Mouse (Mus musculus) kidney, postnatal 4 days (tissue): ENCODE data around the gene Bak1.

Source experiments
- DNase-seq, 2 experiments: peaks; one replicate each; pipeline ENCODE4 v3.0.0; 2021; ENCODE audit warnings: mixed read lengths in 2 of 2

Bak1 gene

DNA sequence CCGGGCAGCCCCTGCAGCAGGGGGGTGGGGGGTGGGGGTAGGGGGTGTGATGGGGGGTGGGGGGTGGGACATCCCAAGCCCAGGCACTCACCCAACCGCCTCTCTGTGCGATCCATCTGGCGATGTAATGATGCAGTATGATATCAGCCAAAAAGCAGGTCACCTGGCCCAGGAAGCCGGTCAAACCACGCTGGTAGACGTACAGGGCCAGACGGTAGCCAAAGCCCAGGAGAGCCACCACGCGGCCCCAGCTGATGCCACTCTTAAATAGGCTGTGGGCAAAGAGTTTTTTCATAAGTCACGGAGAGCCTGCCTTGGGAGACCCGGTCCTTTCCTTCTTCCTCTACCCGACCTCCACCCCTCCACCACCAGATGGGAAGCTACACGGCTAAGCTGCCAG, 7.7 kb downstream of the Bak1 start:
- DNase-seq = no peak

DNA sequence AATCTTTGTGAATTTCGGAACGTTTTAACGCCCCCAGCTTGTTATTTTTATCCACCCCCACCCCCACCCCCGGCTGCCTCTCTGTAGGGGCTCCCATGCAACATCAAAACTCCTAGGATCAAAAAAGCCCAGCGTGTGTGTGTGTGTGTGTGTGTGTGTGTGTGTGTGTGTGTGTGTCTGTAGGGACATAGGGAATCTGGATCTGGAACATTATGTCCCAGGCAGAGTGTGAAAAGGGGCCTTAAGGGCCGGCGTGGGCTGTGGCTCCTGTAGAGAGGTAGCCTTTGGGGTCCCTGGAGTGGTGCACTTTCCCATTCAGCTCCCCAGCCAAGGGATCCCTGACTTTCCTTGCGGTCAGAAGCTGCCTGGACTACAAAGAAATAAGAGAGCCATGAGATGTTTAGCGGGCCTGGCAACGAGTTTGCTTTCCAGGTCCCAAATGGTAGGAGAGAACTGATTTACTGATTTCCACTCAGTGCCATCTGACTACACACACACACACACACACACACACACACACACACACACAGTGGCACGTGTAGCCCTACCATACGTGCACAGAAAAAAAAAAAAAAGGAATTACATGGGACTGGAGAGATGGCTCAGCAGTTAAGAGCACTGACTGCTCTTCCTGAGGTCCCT, 10.1 kb downstream of the Bak1 start:
- peak in 1 of 2 experiments; percentile 40 for DNase-seq

DNA sequence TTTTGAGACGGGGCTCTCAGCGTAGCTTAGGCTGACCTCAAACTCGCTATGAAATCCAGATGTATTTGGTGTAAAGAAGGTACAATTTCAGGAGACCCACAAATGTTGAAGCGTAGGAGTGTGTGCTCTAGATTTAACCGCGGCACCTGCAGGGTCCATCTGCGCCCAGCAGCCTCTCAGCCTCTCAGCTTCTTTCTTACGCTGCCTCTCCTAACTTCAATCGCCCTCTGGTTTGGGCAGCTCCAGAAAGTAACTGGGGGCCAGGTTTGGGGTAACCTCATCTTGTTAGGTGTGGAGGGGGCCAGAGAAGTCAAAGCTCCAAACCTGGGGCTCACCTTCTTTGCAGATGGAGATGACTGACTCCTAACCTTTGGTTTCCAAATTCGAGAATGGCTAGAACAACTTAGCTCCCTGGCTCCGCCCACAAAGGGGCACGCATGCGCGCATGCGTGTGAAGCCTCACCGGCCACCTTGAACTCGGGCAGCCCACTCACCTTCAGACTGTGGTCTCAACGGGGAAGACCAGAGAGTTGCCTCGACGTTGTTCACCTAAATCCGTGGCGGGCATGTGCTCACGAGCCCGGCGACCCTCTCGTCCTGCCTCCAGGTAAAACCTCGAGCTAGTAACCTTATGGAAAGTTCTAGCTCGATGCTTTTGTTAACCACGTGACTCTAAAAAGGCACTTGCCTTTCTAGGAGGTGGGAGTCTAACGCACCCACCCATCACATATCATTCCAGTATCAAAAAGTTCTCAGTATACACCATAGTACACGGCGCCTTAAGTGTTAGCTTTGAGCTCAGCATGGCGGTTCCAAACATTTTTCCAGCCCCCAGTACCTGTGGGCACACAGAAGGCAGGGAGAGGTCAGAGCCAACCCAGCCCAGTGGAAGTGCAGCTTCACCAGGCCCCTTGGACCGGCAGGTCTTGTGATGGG, 11.0 kb downstream of the Bak1 start:
- peak; percentile 94 to 95 for DNase-seq

DNA sequence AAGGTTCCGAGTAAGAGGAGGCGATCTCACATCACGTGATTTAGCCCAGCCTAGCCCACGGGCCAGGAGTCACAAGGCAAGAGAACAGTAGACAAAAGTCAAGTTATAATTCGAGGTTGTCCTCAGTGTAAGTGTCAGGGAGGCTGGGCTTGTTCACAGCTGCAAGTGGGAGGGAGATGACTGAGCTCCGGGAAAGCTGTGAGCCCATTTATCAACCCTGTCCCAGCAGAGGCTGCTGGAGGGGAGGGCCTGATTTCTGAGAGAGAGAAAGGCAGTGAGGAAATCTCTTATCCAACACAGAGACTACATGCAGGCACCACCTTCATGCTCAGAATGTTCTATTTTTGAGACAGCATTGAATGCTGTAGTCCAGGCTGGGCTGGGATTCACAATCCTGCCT, 15.9 kb downstream of the Bak1 start:
- peak in 1 of 2 experiments; percentile 44 for DNase-seq

DNA sequence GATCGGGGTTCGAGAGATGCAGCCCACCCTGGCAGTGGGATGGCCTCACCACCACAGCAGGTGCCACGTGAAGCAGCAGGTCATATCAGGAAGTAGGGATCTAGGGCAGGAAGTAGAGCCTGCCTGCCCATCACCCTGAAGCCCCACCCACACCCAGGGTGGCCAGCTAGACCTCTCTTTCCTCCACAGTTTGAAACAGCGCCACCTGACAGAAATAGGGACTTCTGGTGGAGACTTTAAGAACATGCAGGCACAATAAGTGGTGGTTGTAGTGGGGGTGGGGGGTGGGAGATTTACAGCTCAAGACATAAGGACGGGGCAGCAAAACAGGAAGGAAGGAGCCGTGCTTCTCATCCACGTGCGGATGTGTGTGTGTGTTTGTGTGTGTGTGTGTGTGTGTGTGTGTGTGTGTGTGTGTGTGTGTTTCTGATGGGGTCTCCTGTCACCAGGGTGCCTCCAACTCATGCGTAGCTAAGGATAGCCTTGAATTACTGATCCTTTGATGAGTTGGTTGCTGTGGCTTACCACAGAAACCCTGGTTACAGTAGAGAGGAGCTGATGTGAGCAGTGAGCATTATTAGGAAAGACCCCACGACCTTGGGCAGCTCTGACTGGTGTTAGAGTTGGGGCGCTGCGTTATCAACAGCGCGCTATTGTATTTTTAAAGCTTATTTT, 16.7 kb downstream of the Bak1 start:
- peak in 1 of 2 experiments; percentile 75 for DNase-seq

DNA sequence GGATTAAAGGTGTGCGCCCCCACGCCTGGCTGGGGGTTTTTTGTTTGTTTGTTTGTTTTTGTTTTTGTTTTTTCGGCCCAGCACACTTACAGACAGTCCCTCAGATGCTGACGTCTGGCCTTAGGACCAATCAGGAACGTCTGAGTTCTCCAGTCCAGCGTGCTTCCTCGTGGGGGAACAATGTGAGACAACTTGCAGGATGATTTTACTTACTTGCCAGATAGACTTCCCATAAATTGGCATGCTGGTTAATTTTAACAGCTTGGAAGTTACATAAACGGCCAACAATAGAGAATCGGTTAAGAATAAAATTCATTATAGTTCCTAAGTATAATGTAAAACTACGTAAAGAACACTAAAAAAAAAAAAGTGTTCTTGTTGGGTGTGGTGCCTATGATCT, 17.6 kb downstream of the Bak1 start:
- no peak for DNase-seq

DNA sequence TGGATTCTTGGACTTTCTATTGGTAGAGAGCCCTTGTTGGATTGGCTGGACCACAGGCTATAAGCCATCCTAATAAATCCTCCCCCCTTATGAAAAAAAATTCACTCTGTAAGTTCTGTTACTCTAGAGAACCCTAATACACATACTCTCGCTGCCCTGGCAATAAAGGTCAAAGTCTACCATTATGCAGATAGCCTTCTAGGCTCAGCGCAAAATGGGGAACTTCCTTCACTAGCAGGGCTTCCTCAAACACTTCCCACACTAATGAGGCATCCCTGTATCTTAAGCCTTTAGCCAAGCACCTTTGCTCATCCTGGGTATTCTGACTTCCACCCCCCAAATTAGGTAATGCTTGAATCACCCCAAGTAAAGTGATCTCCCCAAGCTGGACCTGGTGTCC, 20.5 kb downstream of the Bak1 start:
- no peak for DNase-seq

DNA sequence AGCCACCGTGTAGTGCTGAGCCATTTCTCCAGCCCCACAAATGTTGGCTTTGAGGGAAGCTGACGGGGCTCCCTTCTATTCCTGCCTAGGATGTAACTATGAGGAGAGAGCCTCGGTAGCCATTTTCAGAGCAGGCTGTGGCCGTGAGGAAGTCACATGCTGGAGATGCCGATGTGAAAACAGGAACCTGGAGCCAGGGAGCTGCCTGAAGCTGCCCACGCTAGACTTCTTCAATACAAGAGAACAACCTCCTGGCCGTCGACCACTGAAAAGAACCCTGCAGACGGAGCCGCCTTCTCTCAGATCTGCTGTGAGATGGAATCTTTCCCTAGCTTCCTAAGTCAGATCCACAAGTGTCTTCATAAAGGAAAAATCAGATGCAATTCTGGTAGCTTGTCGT, 23.2 kb downstream of the Bak1 start:
- no peak for DNase-seq

DNA sequence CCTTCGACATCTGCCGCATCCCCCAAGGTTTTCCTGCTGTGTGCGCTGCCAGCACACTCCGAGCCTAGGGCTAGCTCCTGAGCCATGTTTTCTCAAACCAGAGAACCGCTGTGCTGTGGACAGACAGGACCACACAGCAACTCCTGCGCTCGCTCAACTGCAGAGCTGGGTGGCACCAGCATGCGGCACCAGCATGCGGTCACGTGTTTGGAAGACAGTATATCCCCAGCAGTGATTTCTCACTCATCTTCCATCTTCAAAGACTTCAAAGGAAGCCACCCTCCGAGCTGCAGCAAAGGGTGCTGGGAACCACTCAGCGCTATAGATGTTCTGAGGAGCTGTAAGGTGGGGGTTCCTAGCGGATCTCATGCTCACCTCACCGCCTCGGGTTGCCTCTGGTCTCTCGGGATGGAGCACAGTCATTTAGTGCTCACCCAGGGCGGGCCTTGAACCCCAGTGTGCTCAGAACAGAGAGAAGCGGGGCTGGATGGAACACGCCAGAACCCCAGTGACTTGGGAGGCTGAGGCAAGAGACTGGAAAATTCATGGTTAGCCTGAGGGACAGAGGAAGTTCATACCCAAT, 23.8 kb downstream of the Bak1 start:
- no peak for DNase-seq

DNA sequence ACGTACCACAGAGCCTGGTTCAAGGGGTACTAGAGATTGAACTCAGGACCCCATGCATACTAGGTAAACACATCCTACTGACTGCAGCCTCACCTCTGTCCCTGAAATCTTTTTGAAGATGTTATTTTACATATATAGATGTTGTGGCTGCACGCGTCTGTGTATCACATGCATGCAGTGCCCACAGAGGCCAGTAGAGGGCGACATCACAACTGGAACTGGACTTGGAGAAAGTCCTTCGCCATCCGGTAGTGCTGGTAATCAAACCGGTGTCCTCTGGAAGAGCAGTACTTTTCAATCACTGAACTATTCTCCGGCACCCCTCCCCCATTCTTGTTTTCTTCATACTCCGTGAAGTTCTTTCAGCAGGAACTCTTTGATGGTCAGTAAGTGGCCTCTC, 24.4 kb downstream of the Bak1 start:
- peak; percentile 85 to 87 for DNase-seq

DNA sequence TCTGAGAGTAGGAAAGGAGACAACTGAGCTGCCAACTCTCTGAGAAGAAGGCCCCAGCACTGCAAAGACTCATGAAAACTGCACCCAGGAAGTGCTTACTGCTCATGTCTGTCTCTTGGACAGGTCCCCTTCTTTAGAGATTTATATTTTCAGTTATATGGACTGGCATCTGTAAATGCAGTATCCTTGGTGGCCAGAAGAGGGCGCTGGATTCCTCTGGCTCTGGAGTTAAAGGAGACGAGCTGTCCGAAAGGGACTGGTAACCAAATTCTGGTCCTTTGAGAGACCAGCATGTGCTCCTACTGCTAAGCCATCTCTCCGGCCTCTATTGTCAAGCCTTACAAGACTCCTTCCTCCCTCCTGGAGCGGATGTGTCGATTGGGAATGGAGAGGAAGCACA, 26.9 kb downstream of the Bak1 start:
- peak; percentile 41 to 43 for DNase-seq

DNA sequence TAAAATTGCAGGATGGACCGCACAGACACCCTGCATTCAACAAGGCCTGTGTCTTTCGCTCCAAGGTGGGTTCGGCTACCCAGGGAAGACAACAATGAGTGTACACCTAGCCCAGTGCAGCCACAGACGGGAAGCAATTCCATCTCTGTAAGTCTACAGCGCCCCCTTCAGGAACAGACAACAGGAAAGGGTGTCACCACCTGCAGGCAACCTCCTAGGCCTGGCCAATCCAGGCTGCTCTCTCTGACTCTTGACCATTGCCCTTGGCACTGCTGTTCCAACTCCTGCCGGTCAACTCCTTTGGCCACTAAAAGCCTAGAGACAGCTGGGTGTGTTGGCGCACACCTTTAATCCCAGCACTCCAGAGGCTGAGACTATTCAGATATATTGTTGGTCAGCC, 27.7 kb downstream of the Bak1 start:
- peak; percentile 41 to 57 for DNase-seq

DNA sequence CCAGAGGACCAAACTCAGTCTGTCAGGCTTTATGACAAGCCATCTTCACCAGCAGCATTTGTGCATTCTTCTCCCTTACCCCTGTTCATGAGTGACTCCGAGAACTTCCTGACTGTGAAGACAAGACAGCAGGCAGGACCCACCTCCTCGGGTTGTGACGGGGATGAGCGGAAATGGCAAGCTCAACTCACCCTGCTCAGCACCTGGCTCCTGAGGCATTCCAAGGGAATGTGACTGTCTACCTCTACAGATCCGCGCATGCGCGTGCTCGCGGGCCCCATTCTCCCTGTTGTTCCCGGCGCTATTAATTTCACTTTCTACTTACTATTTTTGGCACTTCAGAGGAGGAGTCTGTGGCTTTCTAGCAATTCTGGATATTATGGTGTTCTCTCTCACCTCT, 28.8 kb downstream of the Bak1 start:
- DNase-seq = peak; percentile 49 to 62

DNA sequence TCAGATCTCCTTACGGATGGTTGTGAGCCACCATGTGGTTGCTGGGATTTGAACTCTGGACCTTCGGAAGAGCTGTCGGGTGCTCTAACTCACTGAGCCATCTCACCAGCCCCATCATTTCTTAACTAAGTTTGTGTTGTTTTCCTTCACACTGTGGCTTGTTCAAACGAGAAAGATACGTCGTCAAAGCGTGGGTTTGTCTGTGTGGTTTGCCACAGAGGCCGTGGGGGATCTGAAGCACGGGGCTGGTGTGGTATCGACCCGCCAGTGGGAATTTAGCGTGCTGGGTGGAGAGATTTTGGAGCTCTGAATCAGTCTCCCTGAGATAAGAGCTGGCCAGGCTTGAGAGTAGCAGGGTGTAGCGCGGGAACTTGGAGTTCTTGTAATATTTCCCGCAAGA, 30.5 kb downstream of the Bak1 start:
- no peak for DNase-seq

DNA sequence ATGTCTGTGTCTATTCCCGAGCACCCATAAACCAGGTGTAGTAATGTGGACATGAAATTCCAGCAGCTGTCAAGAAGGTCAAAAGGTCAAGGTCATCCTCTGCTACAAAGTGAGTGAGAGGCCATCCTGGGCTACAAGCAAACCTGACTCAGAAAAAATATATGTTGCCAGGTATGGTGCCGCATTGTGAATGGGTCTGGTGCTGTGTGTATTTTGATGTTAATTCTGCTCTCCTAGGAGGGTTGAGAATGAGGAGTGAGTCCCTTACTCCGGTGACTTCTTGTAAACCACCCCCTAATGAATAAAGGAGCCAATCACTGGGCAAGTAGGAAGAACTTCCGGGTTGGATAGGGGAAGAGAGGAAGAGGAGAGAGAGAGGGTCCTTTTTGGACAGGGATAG, 31.1 kb downstream of the Bak1 start:
- DNase-seq = no peak

DNA sequence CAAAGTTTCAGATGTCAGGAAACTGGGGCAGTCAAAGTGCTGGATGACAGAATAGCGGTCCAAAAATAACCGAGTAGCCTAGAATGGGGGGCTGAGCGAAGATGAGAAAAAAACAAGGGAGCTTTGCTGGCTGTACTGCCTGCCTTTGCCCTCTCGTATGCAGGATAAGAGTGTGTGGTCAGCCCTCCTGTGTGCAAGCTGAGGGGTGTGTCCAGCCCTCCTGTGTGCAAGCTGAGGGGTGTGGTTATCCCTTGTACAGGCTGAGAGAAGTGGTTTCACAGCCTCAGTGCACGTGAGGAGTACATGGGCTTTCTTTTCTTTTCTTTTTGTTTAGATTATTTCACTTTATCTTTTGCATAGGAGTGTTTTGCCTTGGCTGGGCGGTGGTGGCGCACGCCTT, 33.2 kb downstream of the Bak1 start:
- DNase-seq = no peak

DNA sequence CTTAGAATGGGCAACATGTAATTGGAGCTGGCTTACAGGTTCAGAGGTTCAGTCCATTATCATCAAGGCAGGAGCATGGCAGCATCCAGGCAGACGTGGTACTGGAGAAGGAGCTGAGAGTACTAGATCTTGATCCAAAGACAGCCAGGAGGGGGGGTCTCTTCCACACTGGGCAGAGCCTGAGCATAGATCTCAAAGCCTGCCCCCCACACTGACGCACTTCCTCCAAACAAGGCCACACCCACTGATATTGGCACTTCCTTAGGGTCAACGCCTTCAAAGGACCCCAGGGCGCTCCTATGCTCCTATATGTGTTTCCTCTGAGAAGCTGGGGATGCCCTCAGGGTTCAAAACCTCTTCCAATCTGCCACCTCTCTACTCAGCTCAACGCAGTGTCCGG, 33.8 kb downstream of the Bak1 start:
- no peak for DNase-seq

DNA sequence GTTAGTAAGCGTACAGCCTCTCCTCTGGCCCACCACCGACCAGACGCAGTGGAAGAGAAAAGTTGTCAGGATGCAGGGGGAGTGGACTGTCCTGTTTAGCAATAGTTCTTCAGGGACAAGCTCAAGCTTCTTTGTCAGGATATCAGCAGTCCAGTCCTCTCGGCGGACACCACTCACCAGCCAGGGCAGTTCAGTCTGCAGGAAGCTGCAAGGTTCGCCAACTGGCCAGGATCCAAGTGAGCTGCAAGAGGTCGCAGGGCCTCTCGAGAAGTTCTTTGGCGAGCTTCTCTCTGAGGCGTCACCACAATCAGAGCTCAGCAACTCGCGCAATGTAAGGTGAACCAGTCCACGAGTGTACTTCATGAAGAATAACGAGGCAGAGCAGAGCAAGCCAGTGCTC, 34.4 kb downstream of the Bak1 start:
- DNase-seq = peak; percentile 79 to 87

DNA sequence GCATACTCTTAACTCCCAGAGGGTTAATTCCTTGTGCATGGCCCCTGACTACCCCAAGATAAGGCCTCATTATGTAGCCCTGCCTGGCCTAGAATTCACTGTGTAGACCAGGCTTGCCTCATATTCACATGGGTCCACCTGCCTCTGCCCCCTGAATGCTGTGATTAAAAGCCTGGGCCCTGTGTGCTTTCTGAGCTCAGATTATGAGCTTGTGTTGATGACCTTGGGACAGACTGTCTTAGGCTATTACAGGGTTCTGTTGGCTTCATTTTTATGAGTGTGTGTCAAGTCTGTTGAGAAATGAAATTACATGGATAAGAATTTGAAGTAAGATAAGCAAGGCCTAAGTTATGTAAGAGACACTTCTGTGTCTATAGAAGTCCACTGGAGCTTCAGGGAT, 38.3 kb downstream of the Bak1 start:
- DNase-seq = no peak

DNA sequence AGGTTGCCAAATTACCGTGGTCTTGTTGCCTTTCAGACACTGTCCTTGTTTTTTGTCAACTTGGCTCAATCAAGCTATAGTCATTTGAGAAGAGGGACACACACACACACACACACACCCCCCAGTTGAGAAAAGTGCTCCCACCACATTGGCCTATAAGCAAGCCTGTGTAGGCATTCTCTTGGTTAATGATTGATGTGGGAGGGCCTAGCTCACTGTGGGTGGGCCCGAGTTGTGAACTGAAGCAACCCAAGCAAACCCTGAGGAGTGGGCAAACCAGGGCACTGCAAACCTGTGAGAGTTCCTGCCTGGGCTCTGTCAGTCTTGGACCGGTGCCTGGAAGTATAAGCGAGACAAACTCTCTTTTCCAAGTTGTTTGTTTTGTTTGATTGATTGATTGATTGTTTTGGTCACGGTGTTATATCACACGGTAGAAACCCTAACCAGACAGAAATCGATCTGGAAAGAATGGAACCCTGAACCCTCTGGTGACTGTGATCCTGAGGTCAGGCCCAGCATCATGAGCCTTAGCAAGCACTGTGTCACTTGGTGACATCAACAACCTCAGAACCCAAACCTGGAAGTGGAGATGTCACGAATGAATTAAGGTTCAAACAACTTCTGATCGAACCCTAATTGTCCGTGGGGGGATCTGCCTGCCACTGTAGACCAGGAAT, 43.2 kb downstream of the Bak1 start:
- peak in 1 of 2 experiments; percentile 29 for DNase-seq

DNA sequence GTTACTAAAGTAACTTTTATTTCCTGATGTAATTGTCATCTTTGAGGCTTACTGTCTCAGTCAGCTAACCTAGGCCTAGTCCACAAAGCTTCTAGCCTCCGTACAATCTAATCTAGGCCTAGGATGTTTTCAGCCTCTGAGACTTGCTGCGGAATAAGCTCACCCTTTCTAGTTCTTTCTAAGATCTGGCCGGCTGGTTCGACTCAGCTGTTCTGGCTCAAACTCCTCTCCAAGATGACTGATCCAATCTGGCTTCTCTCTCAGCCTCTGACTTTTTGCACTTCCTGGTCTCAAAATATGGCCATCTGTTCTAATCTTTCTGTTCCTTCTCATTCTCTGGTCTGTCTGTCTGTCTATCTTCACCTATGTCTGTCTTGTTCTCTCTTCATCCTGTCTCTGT, 45.4 kb downstream of the Bak1 start:
- peak; percentile 39 to 49 for DNase-seq

DNA sequence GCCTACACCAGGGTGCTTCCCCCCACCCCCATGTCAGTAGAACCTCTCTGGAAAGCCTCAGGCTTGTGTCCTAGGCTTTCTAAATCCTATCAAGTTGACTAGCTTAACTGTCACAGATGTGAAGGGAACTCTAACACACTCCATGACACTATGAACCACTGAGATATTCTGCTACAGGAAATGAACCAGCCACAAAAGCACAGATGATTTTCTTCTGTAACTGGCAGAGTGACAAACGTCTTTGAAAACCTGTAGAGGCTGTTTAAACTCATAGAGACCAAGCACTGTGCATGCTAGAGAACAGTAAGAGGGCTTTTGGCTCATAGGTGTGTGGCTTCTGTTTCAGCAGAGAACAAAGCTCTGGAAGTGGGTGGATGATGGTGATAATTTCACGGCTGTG, 47.8 kb downstream of the Bak1 start:
- no peak for DNase-seq

DNA sequence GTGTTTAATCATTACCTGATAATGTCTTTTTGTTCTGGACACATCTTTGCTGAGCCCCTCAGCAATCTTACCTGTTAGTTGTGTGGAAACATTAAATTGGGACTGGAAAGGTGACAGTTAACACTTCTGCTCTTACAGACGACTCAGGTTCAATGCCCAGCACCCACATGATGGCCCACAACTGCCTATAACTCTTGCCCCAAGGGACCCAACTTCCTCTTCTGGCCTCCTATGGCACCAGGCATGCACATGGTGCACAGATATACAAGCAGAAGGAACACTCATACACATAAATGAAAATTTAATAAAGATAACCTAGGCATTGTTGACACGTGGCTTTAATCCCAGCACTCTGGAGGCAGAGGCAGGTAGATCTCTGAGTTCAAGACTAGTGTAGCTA, 49.4 kb downstream of the Bak1 start:
- DNase-seq = no peak
